Mouse (Mus musculus) brain, embryonic 14.5 days (tissue): ENCODE measurements around the gene Sebox. TPM values are rescaled to one million over a fixed set of nuclear protein-coding genes. Genes with fewer than 3 reads are reported as not detected.

Experiments used
- DNase-seq: peaks from one replicate; pipeline ENCODE4 v3.0.0-alpha.2; 2011; ENCODE audit warnings: low read depth
- CTCF ChIP-seq: fragments of 200-500 bp; IDR thresholded peaks from 2 replicates; pipeline ENCODE4 v1.5.1; 2012; ENCODE audit warnings: inconsistent platforms, mild to moderate bottlenecking, moderate library complexity, borderline replicate concordance; ENCODE audit not compliant: insufficient read depth, insufficient read length; ENCODE audit errors: extremely low read depth
- POLR2A ChIP-seq: fragments of 200-500 bp; IDR thresholded peaks from 2 replicates; pipeline ENCODE4 v1.6.1; 2012; ENCODE audit warnings: mild to moderate bottlenecking, inconsistent platforms, borderline replicate concordance; ENCODE audit not compliant: poor library complexity, insufficient read depth, insufficient read length, severe bottlenecking; ENCODE audit errors: extremely low read depth
- polyA plus RNA-seq: library from polyadenylated mRNA; depleted of rRNA; stranded (reverse); fragments of >200 nt; gene quantifications from 2 replicates; pipeline ENCODE4 v1.2.3, GENCODE M21; 2012; rRNA removed

The Sebox gene
- polyA plus RNA-seq, 1 experiment, result 0.15 TPM

- no peak for DNase-seq
- TF ChIP-seq CTCF (no peak), POLR2A (no peak)
These were observed 44.6 kb downstream of the Sebox start for GRCm38 (mm10) chr11:78547718-78548460.

GRCm38 (mm10) chr11:78549491-78549987 is 46.3 kb downstream of the Sebox start:
- no peak for TF ChIP-seq POLR2A
- TF ChIP-seq CTCF, result no peak
- DNase-seq, result no peak

GRCm38 (mm10) chr11:78550168-78551058 is 47.2 kb downstream of the Sebox start, which contains the start of gene Tmem97:
TSS of gene Tmem97 (minus strand) at chr11:78550777.
- TF ChIP-seq CTCF (no peak), POLR2A (peak; percentile 82)
- peak; percentile 99 for DNase-seq

- DNase-seq, result no peak
- TF ChIP-seq POLR2A (no peak), CTCF (no peak)
These were observed 47.8 kb downstream of the Sebox start for GRCm38 (mm10) chr11:78551059-78551398.

Other genes starting within 250 kb of the Sebox start
- 60.9 and 71.2 TPM in 2 replicates for gene 2610507B11Rik, start 241.7 kb upstream of the Sebox start, polyA plus RNA-seq
- 0.49 and 0.72 TPM in 2 replicates for gene BC030499, start 212.6 kb upstream of the Sebox start, polyA plus RNA-seq
- 22.0 and 42.0 TPM in 2 replicates for gene Spag5, start 201.9 kb upstream of the Sebox start, polyA plus RNA-seq
- gene Aldoc, start 180.5 kb upstream of the Sebox start, polyA plus RNA-seq, result 126 and 134 TPM in 2 replicates
- 75.3 and 81.7 TPM in 2 replicates for gene Pigs, start 175.0 kb upstream of the Sebox start, polyA plus RNA-seq
- gene Unc119, start 160.0 kb upstream of the Sebox start, polyA plus RNA-seq, result 137 and 174 TPM in 2 replicates
- gene Foxn1, start 116.9 kb upstream of the Sebox start, polyA plus RNA-seq, result 0.03 TPM in 2 replicates
- not detected in 2 replicates for gene Slc13a2, start 81.2 kb upstream of the Sebox start, polyA plus RNA-seq
- gene Slc46a1, start 37.8 kb upstream of the Sebox start, polyA plus RNA-seq, result 15.1 and 15.5 TPM in 2 replicates
- gene Sarm1, start 5.7 kb upstream of the Sebox start, polyA plus RNA-seq, result 43.3 and 53.5 TPM in 2 replicates
- gene Vtn, start 4.4 kb upstream of the Sebox start, polyA plus RNA-seq, result 68.0 and 125 TPM in 2 replicates
- gene Tmem199, start 8.7 kb downstream of the Sebox start, polyA plus RNA-seq, result 49.9 and 65.5 TPM in 2 replicates
- 106 and 117 TPM in 2 replicates for gene Poldip2, start 8.7 kb downstream of the Sebox start, polyA plus RNA-seq
- gene Tnfaip1, start 32.9 kb downstream of the Sebox start, polyA plus RNA-seq, result 47.2 and 55.3 TPM in 2 replicates
- gene Ift20, start 32.9 kb downstream of the Sebox start, polyA plus RNA-seq, result 69.7 and 79.3 TPM in 2 replicates
- 15.2 and 16.6 TPM in 2 replicates for gene Tmem97, start 47.3 kb downstream of the Sebox start, polyA plus RNA-seq
- gene Nlk, start 193.9 kb downstream of the Sebox start, polyA plus RNA-seq, result 41.0 and 50.6 TPM in 2 replicates
- gene Ccnq, start 248.3 kb downstream of the Sebox start, polyA plus RNA-seq, result 31.7 and 52.6 TPM in 2 replicates